Mouse (Mus musculus) embryonic facial prominence, embryonic 10.5 days (tissue): Measurements from ENCODE around the gene 2610001J05Rik. TPM values are rescaled to one million over a fixed set of nuclear protein-coding genes. Genes with fewer than 3 reads are reported as not detected.
A peak's percentile ranks its signal among the peaks of the same experiment; 100 is the strongest.

Experiments
- DNase-seq: peaks from one replicate; pipeline ENCODE4 v3.0.0-alpha.2; 2017; ENCODE audit warnings: low spot score
- H3K27ac ChIP-seq: fragments of 300-500 bp; sonication (generic); replicated peaks from 2 replicates; pipeline ENCODE4 v1.5.1; 2016; ENCODE audit warnings: mild to moderate bottlenecking
- H3K27me3 ChIP-seq: fragments of 300-500 bp; sonication (generic); replicated peaks from 2 replicates; pipeline ENCODE4 v1.6.1; 2016; ENCODE audit warnings: low read depth, mild to moderate bottlenecking; ENCODE audit not compliant: poor library complexity, severe bottlenecking
- H3K36me3 ChIP-seq: fragments of 300-500 bp; sonication (generic); replicated peaks from 2 replicates; pipeline ENCODE4 v1.6.1; 2016; ENCODE audit warnings: mild to moderate bottlenecking, moderate library complexity
- H3K4me1 ChIP-seq: fragments of 300-500 bp; sonication (generic); 2 replicates; pipeline ENCODE4 v1.6.1; 2016
- H3K4me3 ChIP-seq: fragments of 300-500 bp; sonication (generic); 2 replicates; pipeline ENCODE4 v1.5.1; 2016; ENCODE audit warnings: mild to moderate bottlenecking, moderate library complexity
- H3K9me3 ChIP-seq: fragments of 300-500 bp; sonication (generic); 2 replicates; pipeline ENCODE4 v1.6.1; 2016; ENCODE audit warnings: mild to moderate bottlenecking
- WGBS: fragments of 180-500 bp; shearing (Covaris S2); methylation state at CpG from one replicate; pipeline ENCODE4 v1.1.7; 2016; 5-methylcytosine and 5-hydroxymethylcytosine counted together
- polyA plus RNA-seq: library from polyadenylated mRNA; unstranded; fragments of >200 nt; fragmentation: Nextera tagmentation; extraction: Ambion mirVana; gene quantifications from 2 replicates; pipeline ENCODE4 v1.2.1, GENCODE M21; 2016

The 2610001J05Rik gene
- polyA plus RNA-seq, result 86.5 and 90.9 TPM in 2 replicates

DNA sequence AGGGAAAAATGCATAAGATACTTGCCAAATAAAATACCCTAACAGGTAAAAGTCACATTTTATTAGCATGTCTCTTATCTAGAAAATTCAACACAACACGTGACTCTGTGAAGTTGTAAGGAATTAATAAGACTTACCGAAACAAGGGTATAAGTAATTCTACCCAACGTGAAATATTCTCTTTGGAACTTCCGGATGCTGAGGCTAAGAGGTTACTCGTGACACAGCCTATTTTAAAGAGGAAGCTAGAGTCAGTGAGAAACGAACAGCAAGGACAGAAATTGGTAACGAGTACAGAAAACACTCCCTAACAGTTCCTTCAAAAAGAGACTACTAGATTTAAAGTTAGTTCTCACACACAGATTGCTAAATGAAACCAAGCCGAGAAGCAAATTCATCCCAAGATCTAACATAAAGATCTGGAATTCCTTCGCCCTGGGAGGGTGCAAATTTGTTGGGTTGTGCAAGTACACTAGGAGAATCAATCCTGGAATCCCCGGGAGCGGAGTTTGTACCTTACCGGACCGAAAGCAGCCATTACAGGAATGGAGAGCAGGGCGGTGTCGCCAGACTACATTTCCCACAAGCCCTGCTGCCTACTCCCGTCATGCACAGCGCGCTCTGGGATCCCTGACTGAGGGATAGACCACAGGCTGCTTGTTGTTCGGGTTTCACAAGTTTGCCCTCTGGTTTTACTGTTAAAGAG lies at the start of gene 2610001J05Rik:
Gene 2610001J05Rik (minus strand): TSS at position 600 of the 706 bp plus-strand sequence.
- DNase-seq, result peak; percentile 90
- Histone ChIP-seq H3K27ac (peak within 1 kb of the TSS; percentile 87), H3K9me3 (no peaks in the 10 kb centered on the region), H3K4me3 (peak within 1 kb of the TSS; percentile 66), H3K36me3 (peaks cover 12% of the 10 kb centered on the region), H3K4me1 (peaks cover 6% of the 10 kb centered on the region), H3K27me3 (no peaks in the 10 kb centered on the region)
- 1% methylated on average over 19 of the region's 19 CpGs for WGBS

GRCm38 (mm10) chr6:13909762-13910537 lies 38.6 kb upstream of the 2610001J05Rik start:
- H3K27me3 ChIP-seq, result no peaks in the 10 kb centered on the region
- no peaks in the 10 kb centered on the region for H3K36me3 ChIP-seq
- no peaks in the 10 kb centered on the region for H3K4me1 ChIP-seq
- no peak for DNase-seq
- H3K27ac ChIP-seq, result no peak overlapping the region
- WGBS, result 91% methylated on average over 10 of the region's 10 CpGs
- no peaks in the 10 kb centered on the region for H3K9me3 ChIP-seq
- H3K4me3 ChIP-seq, result no peak overlapping the region

DNA sequence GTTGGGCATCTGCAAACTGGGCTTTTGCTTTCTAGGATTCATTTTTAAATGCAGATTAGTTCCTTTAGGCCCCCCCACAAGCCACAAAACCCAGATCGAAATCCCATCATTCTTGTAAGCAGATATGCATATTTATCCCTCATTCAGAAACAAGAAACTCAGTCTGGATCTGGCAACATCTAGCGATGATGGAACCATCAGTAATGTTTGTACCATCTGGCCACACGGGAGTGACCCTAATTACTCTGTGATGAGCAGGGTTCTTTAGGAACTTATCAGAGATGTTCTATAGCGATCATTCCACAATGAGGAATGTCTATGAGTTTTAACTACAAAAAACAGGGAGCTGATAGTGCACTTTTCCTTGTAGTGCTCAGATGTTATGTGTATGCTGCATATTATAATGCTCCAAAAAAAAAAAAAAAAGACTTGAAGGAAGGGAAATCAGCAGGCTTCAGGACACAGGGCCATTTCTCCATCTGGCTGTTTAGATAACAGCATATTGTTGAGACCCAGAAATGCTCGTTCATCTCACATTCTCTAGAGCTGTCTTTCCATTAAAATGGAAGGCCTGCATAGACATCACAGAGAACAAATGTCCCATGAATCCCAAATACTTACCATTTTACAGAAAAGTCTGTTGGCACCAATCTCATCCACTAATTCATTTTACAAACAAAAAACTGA lies 31.8 kb upstream of the 2610001J05Rik start:
- WGBS, result 89% methylated on average over 5 of the region's 5 CpGs
- H3K4me3 ChIP-seq, result no peak overlapping the region

GRCm38 (mm10) chr6:13884877-13885592 lies 13.7 kb upstream of the 2610001J05Rik start:
- Histone ChIP-seq H3K9me3 (no peaks in the 10 kb centered on the region), H3K4me1 (no peaks in the 10 kb centered on the region), H3K27ac (no peak overlapping the region), H3K36me3 (0 out of 2 replicates have a peak, but pooled peaks cover 3% of the 10 kb centered on the region), H3K27me3 (no peaks in the 10 kb centered on the region), H3K4me3 (no peak overlapping the region)
- WGBS, result 90% methylated on average over 3 of the region's 3 CpGs
- no peak for DNase-seq

More for the DNA sequence above, 31.8 kb upstream of the 2610001J05Rik start:
- no peaks in the 10 kb centered on the region for H3K27me3 ChIP-seq
- no peak for DNase-seq
- H3K4me1 ChIP-seq, result no peaks in the 10 kb centered on the region
- H3K9me3 ChIP-seq, result no peaks in the 10 kb centered on the region
- H3K27ac ChIP-seq, result no peak overlapping the region
- no peaks in the 10 kb centered on the region for H3K36me3 ChIP-seq

DNA sequence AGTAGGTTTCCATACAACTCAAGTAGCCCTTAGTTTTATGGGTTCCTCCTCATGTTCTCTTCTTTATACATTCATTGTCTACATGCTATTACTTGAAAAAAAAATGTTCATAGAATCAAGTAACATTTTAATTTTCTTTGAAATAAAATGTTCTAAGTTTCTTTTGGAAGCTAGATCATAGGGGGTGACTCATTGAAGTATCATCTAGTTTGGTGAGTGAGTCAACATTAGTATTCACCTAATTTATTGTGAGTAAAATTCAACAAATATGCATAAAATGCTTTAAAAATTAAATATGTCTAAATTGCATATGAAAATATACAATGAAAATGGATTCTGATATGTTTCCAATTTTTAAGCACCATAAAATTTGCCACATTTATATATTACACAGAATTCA lies 11.6 kb upstream of the 2610001J05Rik start:
- Histone ChIP-seq H3K27ac (no peak overlapping the region), H3K4me1 (no peaks in the 10 kb centered on the region), H3K9me3 (no peaks in the 10 kb centered on the region), H3K36me3 (0 out of 2 replicates have a peak, but pooled peaks cover 3% of the 10 kb centered on the region), H3K27me3 (no peaks in the 10 kb centered on the region), H3K4me3 (no peak overlapping the region)
- no peak for DNase-seq

- no peak for DNase-seq
- H3K4me1 ChIP-seq, result peaks cover 6% of the 10 kb centered on the region
- 84% methylated on average over 2 of the region's 2 CpGs for WGBS
- H3K9me3 ChIP-seq, result no peaks in the 10 kb centered on the region
- 0 out of 2 replicates have a peak, but pooled peaks cover 1% of the 10 kb centered on the region for H3K36me3 ChIP-seq
- no peak overlapping the region for H3K27ac ChIP-seq
- H3K4me3 ChIP-seq, result no peak overlapping the region
- no peaks in the 10 kb centered on the region for H3K27me3 ChIP-seq
These were observed 2.6 kb upstream of the 2610001J05Rik start for GRCm38 (mm10) chr6:13873959-13874358.

GRCm38 (mm10) chr6:13872076-13872475 lies 758 bp upstream of the 2610001J05Rik start:
- Histone ChIP-seq H3K4me1 (peaks cover 6% of the 10 kb centered on the region), H3K27ac (0 out of 2 replicates have a peak overlapping the region, but pooled peaks have one; percentile 87), H3K9me3 (no peaks in the 10 kb centered on the region), H3K36me3 (peaks cover 12% of the 10 kb centered on the region), H3K27me3 (no peaks in the 10 kb centered on the region), H3K4me3 (peak overlapping the region; percentile 66; the same call in 1 of the 2 replicates)
- DNase-seq, result no peak
- 84% methylated on average over 7 of the region's 7 CpGs for WGBS

DNA sequence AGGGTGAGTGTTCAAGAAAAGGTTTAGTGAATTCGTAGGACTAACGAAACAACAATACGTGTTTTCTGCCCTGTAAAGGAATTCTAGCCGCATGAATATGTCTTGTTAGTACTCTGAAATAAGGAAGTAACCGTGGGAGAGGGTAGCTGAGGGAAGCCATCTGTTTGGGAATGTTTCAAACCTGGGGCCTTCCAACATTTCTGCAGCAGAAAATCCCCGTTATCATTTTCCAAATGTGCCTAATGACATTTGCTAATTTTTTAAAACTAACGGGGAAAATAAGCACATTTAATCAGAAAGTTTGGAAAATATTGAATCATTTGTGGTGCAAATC lies 274 bp upstream of the 2610001J05Rik start:
- no peaks in the 10 kb centered on the region for H3K9me3 ChIP-seq
- 4% methylated on average over 7 of the region's 7 CpGs for whole genome bisulfite sequencing
- peaks cover 6% of the 10 kb centered on the region for H3K4me1 ChIP-seq
- peaks cover 12% of the 10 kb centered on the region for H3K36me3 ChIP-seq
- peak overlapping the region; percentile 87 for H3K27ac ChIP-seq
- H3K27me3 ChIP-seq, result no peaks in the 10 kb centered on the region
- H3K4me3 ChIP-seq, result peak overlapping the region; percentile 66
- no peak for DNase-seq

DNA sequence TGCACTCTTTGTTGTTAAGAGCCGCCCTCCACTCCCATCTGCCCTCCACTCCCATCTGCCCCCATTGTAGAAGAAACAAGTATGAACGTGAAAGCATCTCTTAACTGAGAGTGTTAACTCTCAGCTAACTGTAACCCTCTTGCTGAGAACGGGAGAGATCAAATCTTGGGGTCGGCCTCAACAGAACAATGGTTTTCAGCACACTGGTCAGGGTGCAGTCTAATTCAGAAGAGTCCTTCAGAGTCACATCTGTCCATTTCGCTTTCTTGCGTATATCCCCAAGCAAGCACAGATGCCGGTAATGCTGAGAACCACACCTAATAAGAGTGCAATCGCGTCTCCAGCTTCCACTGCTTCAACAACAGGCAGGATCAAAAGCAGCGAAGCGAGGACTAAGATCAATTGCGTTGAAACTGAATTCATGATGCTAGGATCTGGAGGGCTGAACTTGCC lies 1.0 kb downstream of the 2610001J05Rik start:
- Histone ChIP-seq H3K4me3 (peak overlapping the region; percentile 66), H3K27me3 (no peaks in the 10 kb centered on the region), H3K36me3 (peaks cover 12% of the 10 kb centered on the region), H3K27ac (peak overlapping the region; percentile 79), H3K4me1 (peaks cover 6% of the 10 kb centered on the region), H3K9me3 (no peaks in the 10 kb centered on the region)
- DNase-seq, result peak; percentile 21
- WGBS, result 53% methylated on average over 12 of the region's 12 CpGs

DNA sequence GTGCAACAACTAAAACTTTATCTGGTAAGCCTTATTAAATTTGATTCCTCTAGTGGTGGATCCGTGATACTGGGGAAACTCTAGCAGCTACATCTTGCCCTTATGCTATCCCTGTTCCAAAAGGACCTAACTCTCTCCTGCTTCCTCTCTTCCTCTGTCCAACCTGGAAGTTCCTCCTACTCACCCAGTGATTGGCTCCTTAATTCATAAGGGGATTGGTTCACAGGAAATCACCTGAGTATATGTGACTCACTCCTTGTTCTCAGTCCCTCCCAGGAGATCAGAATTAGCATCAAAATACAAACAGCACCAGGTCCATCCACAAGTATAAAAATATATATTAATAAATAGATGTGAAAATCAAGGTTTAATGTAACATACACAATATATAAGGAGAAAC lies 10.7 kb downstream of the 2610001J05Rik start:
- Histone ChIP-seq H3K27ac (no peak overlapping the region), H3K9me3 (no peaks in the 10 kb centered on the region), H3K4me1 (no peaks in the 10 kb centered on the region), H3K27me3 (no peaks in the 10 kb centered on the region), H3K4me3 (no peak overlapping the region), H3K36me3 (no peaks in the 10 kb centered on the region)
- DNase-seq, result no peak
- WGBS, result 91% methylated on average over 1 of the region's 1 CpGs

DNA sequence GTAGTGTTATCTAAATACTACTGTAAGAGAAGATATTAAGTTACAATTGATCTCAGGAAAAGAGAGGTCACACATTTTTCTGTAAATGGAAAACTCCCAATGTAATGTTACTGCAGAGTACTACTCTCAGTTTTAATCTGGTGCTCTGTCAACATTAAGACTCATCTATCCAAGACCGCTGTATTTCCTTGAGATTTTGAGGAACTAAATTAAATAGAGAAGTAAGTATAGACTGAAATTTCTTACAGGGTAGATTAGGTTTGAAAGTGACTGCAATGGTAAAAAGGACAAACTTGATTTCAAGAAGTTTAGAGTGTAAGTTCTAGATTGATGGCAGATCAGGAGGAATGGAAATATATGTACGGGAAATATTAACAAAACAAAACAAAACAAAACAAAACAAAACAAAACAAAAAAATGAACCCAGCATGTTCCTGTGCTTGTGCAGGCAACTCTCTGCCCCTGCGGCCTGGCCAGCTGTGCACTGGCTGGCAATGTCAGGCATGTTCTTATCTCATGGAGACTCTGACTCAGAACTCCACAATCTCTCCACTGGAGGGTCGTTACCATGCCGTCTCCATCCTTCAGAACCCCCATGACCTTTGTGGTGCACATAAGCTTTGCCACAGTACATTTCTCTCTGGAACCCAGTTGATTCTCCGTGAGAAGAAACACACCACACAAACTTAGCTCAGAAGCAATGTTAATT lies 11.3 kb downstream of the 2610001J05Rik start:
- H3K4me1 ChIP-seq, result no peaks in the 10 kb centered on the region
- no peaks in the 10 kb centered on the region for H3K36me3 ChIP-seq
- no peak for DNase-seq
- H3K27ac ChIP-seq, result no peak overlapping the region
- no peaks in the 10 kb centered on the region for H3K27me3 ChIP-seq
- no peak overlapping the region for H3K4me3 ChIP-seq
- H3K9me3 ChIP-seq, result no peaks in the 10 kb centered on the region
- WGBS, result 85% methylated on average over 6 of the region's 6 CpGs
